Mouse (Mus musculus) olfactory bulb, adult 2 months (tissue): ENCODE data around the gene Mrps2.

Experiments
- CTCF ChIP-seq: fragments of 200-500 bp; IDR thresholded peaks from 2 replicates; pipeline ENCODE4 v1.5.1; 2012; ENCODE audit warnings: low read depth, mild to moderate bottlenecking, low read length, moderate library complexity; ENCODE audit not compliant: insufficient read depth
- POLR2A ChIP-seq: fragments of 200-500 bp; IDR thresholded peaks from 2 replicates; pipeline ENCODE4 v1.6.1; 2012; ENCODE audit warnings: mild to moderate bottlenecking, low read depth, low read length, moderate library complexity; ENCODE audit not compliant: insufficient read depth

- TF ChIP-seq POLR2A (no peak), CTCF (no peak)
These were observed 3.9 kb upstream of the Mrps2 start for GRCm38 (mm10) chr2:28463919-28464318.
